Comparison of ENCODE assay signal across 10 mouse cellular contexts in genomic region chr17:46647279-46647678, GRCm38 (mm10). TPM values are rescaled to one million over a fixed set of nuclear protein-coding genes. Genes with fewer than 3 reads are reported as not detected.
A peak's percentile ranks its signal among the peaks of the same experiment; 100 is the strongest.
DNase-seq lines count a peak whose midpoint lies in the region; ATAC-seq and TF ChIP-seq lines count a peak whose summit lies in the region.
"Had no signal": no experiment of that assay in that cellular context is flagged by ENCODE, and none has a peak within 500 bp of the region (broad histone marks: within the 10 kb centered on the region; RNA-seq: fewer than 3 reads in every experiment).

No protein-coding gene starts in this region.

- no peak for ATAC-seq in heart, embryonic 14.5 days (ENCODE audit: insufficient number of reproducible peaks, insufficient read depth, low FRiP score, low read depth)
- ATAC-seq in forebrain, embryonic 15.5 days (replicated peaks) = no peak
- ATAC-seq in liver, embryonic 16.5 days (ENCODE audit: low read depth) = no peak
- ATAC-seq: activated CD4-positive, CD25-positive, alpha-beta regulatory T cell, adult 4 months had no signal

- H3K4me1 ChIP-seq in heart, embryonic 14.5 days (ENCODE audit: control insufficient read depth in 2 of 2, insufficient read depth in 2 of 2, low read length in 2 of 2) = peaks cover 20 to 43% of the 10 kb centered on the region in 2 experiments
- peaks cover 67% of the 10 kb centered on the region for H3K4me1 ChIP-seq in E14TG2a.4 (replicated peaks; ENCODE audit: low read depth, low read length)
- H3K4me1 ChIP-seq in forebrain, embryonic 15.5 days = peaks cover 56% of the 10 kb centered on the region
- H3K4me1 ChIP-seq in liver, embryonic 16.5 days (ENCODE audit: control insufficient read depth, low read depth, low read length) = peaks cover 45% of the 10 kb centered on the region

- no peaks in the 10 kb centered on the region for H3K27me3 ChIP-seq in heart, embryonic 14.5 days (ENCODE audit: control insufficient read depth, insufficient read depth, low read length)
- H3K27me3 ChIP-seq in E14TG2a.4 (ENCODE audit: insufficient read depth, low read length) = peaks cover under 1% of the 10 kb centered on the region; the same call in 1 of the 2 replicates
- no peaks in the 10 kb centered on the region for H3K27me3 ChIP-seq in forebrain, embryonic 15.5 days
- no peaks in the 10 kb centered on the region for H3K27me3 ChIP-seq in liver, embryonic 16.5 days (ENCODE audit: control insufficient read depth, insufficient read depth, low read depth, low read length)
- H3K27me3 ChIP-seq: lung, embryonic 15.5 days had no signal

- no peak for TF ChIP-seq CTCF in E14TG2a.4 (conservative IDR thresholded peaks at IDR 0.05; ENCODE audit: low read length)

- H3K9me3 ChIP-seq in heart, embryonic 14.5 days (ENCODE audit: control insufficient read depth, low read length) = no peaks in the 10 kb centered on the region
- H3K9me3 ChIP-seq in E14TG2a.4 (ENCODE audit: low read length) = no peaks in the 10 kb centered on the region
- no peaks in the 10 kb centered on the region for H3K9me3 ChIP-seq in forebrain, embryonic 15.5 days
- no peaks in the 10 kb centered on the region for H3K9me3 ChIP-seq in liver, embryonic 16.5 days (replicated peaks; ENCODE audit: control insufficient read depth, low read length)
- H3K9me3 ChIP-seq: lung, embryonic 15.5 days had no signal

- peaks cover 37% of the 10 kb centered on the region for H3K36me3 ChIP-seq in heart, embryonic 14.5 days (ENCODE audit: control insufficient read depth, insufficient read depth, low read length)
- peaks cover 33% of the 10 kb centered on the region for H3K36me3 ChIP-seq in E14TG2a.4 (ENCODE audit: insufficient read depth, low read length)
- H3K36me3 ChIP-seq in forebrain, embryonic 15.5 days = peaks cover 5% of the 10 kb centered on the region
- no peaks in the 10 kb centered on the region for H3K36me3 ChIP-seq in liver, embryonic 16.5 days (ENCODE audit: control insufficient read depth, insufficient read depth)

- H3K27ac ChIP-seq in heart, embryonic 14.5 days (replicated peaks in 1 of 2; ENCODE audit: control insufficient read depth in 1 of 2, insufficient read depth in 1 of 2, low read depth in 2 of 2, low read length in 2 of 2) = no peak overlapping the region
- no peak overlapping the region for H3K27ac ChIP-seq in forebrain, embryonic 15.5 days (replicated peaks)
- H3K27ac ChIP-seq in liver, embryonic 16.5 days (ENCODE audit: low read length) = no peak overlapping the region
- H3K27ac ChIP-seq: lung, embryonic 15.5 days had no signal

- no peak overlapping the region for H3K4me3 ChIP-seq in heart, embryonic 14.5 days (ENCODE audit: control insufficient read depth in 1 of 2, insufficient read depth in 1 of 2, low read depth in 1 of 2, low read length in 2 of 2)
- H3K4me3 ChIP-seq in E14TG2a.4 (replicated peaks; ENCODE audit: low read length) = peak overlapping the region; percentile 98
- no peak overlapping the region for H3K4me3 ChIP-seq in forebrain, embryonic 15.5 days
- no peak overlapping the region; the same call in 1 of the 2 replicates for H3K4me3 ChIP-seq in liver, embryonic 16.5 days (ENCODE audit: low read depth, low read length)

- H3K9ac ChIP-seq in heart, embryonic 14.5 days (ENCODE audit: low read length) = no peak overlapping the region
- peak overlapping the region; percentile 86; the same call in 1 of the 2 replicates for H3K9ac ChIP-seq in forebrain, embryonic 15.5 days (replicated peaks)
- no peak overlapping the region for H3K9ac ChIP-seq in liver, embryonic 16.5 days (ENCODE audit: low read depth, low read length)

- H3K4me2 ChIP-seq in heart, embryonic 14.5 days (ENCODE audit: low read length) = peak overlapping the region; percentile 76; the same call in 1 of the 2 replicates
- H3K4me2 ChIP-seq in forebrain, embryonic 15.5 days (replicated peaks) = no peak overlapping the region
- peak overlapping the region; percentile 96 for H3K4me2 ChIP-seq in liver, embryonic 16.5 days (ENCODE audit: low read depth, low read length)

- WGBS in heart, embryonic 14.5 days = 88% methylated on average over 7 of the region's 7 CpGs
- WGBS in forebrain, embryonic 15.5 days = 93% methylated on average over 7 of the region's 7 CpGs
- WGBS in liver, embryonic 16.5 days (ENCODE audit: insufficient replicate concordance) = 78% methylated on average over 7 of the region's 7 CpGs

- no peak for DNase-seq in heart, adult 18-20 months
- no peak for DNase-seq in right cerebral cortex, postnatal 25 days
- DNase-seq in urinary bladder, postnatal 14 days (ENCODE audit: low spot score) = no peak
- DNase-seq in right cerebral cortex, adult 2 months (ENCODE audit: low spot score in 2 of 2) = no peak

RNA-seq across cellular contexts. Expression of gene Mrpl2, which starts 1.2 kb away (rescaled TPM):
- polyA plus RNA-seq in heart, embryonic 14.5 days (2014; fragmentation: Nextera tagmentation; extraction: Ambion mirVana) = 116 and 122 TPM in 2 replicates
- total RNA-seq in heart, adult 18-20 months (2021) = 100 to 1,000 TPM; 136 to 141 TPM
- polyA plus RNA-seq in forebrain, embryonic 15.5 days (2015; fragmentation: Nextera tagmentation; extraction: Ambion mirVana) = 73.7 and 81.9 TPM in 2 replicates
- 58.1 and 67.0 TPM in 2 replicates for polyA plus RNA-seq in liver, embryonic 16.5 days (2015; fragmentation: Nextera tagmentation; extraction: Ambion mirVana)

RNA-seq across cellular contexts. Expression of gene Klc4, which starts 1.5 kb away (rescaled TPM):
- polyA plus RNA-seq in heart, embryonic 14.5 days (2014; fragmentation: Nextera tagmentation; extraction: Ambion mirVana) = 20.3 and 21.4 TPM in 2 replicates
- 10 to 100 TPM; 25.9 to 26.8 TPM for total RNA-seq in heart, adult 18-20 months (2021)
- polyA plus RNA-seq in forebrain, embryonic 15.5 days (2015; fragmentation: Nextera tagmentation; extraction: Ambion mirVana) = 41.4 and 45.1 TPM in 2 replicates
- 10.0 and 12.2 TPM in 2 replicates for polyA plus RNA-seq in liver, embryonic 16.5 days (2015; fragmentation: Nextera tagmentation; extraction: Ambion mirVana)

RNA-seq across cellular contexts. Expression of gene Cul7, which starts 2.9 kb away (rescaled TPM):
- 31.3 and 34.3 TPM in 2 replicates for polyA plus RNA-seq in heart, embryonic 14.5 days (2014; fragmentation: Nextera tagmentation; extraction: Ambion mirVana)
- 10 to 100 TPM; 16.9 to 18.8 TPM for total RNA-seq in heart, adult 18-20 months (2021)
- polyA plus RNA-seq in forebrain, embryonic 15.5 days (2015; fragmentation: Nextera tagmentation; extraction: Ambion mirVana) = 35.9 and 36.5 TPM in 2 replicates
- 10.7 and 11.6 TPM in 2 replicates for polyA plus RNA-seq in liver, embryonic 16.5 days (2015; fragmentation: Nextera tagmentation; extraction: Ambion mirVana)

RNA-seq across cellular contexts. Expression of gene Ptk7, which starts 18.0 kb away (rescaled TPM):
- polyA plus RNA-seq in heart, embryonic 14.5 days (2014; fragmentation: Nextera tagmentation; extraction: Ambion mirVana) = 12.8 and 21.3 TPM in 2 replicates
- total RNA-seq in heart, adult 18-20 months (2021) = 1 to 10 TPM; 2.0 to 2.5 TPM
- 32.1 and 33.0 TPM in 2 replicates for polyA plus RNA-seq in forebrain, embryonic 15.5 days (2015; fragmentation: Nextera tagmentation; extraction: Ambion mirVana)
- 8.4 and 9.4 TPM in 2 replicates for polyA plus RNA-seq in liver, embryonic 16.5 days (2015; fragmentation: Nextera tagmentation; extraction: Ambion mirVana)

RNA-seq across cellular contexts. Expression of gene Rrp36, which starts 26.9 kb away (rescaled TPM):
- polyA plus RNA-seq in heart, embryonic 14.5 days (2014; fragmentation: Nextera tagmentation; extraction: Ambion mirVana) = 33.9 and 36.9 TPM in 2 replicates
- 10 to 100 TPM; 13.4 to 14.2 TPM for total RNA-seq in heart, adult 18-20 months (2021)
- 49.5 and 49.9 TPM in 2 replicates for polyA plus RNA-seq in forebrain, embryonic 15.5 days (2015; fragmentation: Nextera tagmentation; extraction: Ambion mirVana)
- polyA plus RNA-seq in liver, embryonic 16.5 days (2015; fragmentation: Nextera tagmentation; extraction: Ambion mirVana) = 17.4 and 18.9 TPM in 2 replicates
